Mouse (Mus musculus): ENCODE measurements around the gene Exoc4.

The Exoc4 gene

GRCm38 (mm10) chr6:33476134-33476533 is 227.2 kb downstream of the Exoc4 start:
- DNase-seq (ENCODE audit: low spot score), result no peak

- no peak for DNase-seq (ENCODE audit: low spot score)
Observed at GRCm38 (mm10) chr6:33484568-33484967, 235.7 kb downstream of the Exoc4 start.

- DNase-seq (ENCODE audit: low spot score), result no peak
Observed at GRCm38 (mm10) chr6:33489788-33490187, 240.9 kb downstream of the Exoc4 start.

GRCm38 (mm10) chr6:33496141-33496855 is 247.4 kb downstream of the Exoc4 start:
- DNase-seq (ENCODE audit: low spot score), result no peak

GRCm38 (mm10) chr6:33497348-33497747 is 248.5 kb downstream of the Exoc4 start:
- no peak for DNase-seq (ENCODE audit: low spot score)

- DNase-seq (ENCODE audit: low spot score), result no peak
Observed at GRCm38 (mm10) chr6:33502388-33502787, 253.5 kb downstream of the Exoc4 start.

- DNase-seq (ENCODE audit: low spot score), result no peak
Observed at GRCm38 (mm10) chr6:33503381-33503780, 254.5 kb downstream of the Exoc4 start.

GRCm38 (mm10) chr6:33507134-33507533 is 258.2 kb downstream of the Exoc4 start:
- DNase-seq (ENCODE audit: low spot score), result no peak

GRCm38 (mm10) chr6:33515391-33515790 is 266.5 kb downstream of the Exoc4 start:
- no peak for DNase-seq (ENCODE audit: low spot score)

GRCm38 (mm10) chr6:33516798-33517197 is 267.9 kb downstream of the Exoc4 start:
- no peak for DNase-seq (ENCODE audit: low spot score)

GRCm38 (mm10) chr6:33517890-33518410 is 269.1 kb downstream of the Exoc4 start:
- DNase-seq (ENCODE audit: low spot score), result no peak

- DNase-seq (ENCODE audit: low spot score), result no peak
Observed at GRCm38 (mm10) chr6:33525695-33526366, 276.9 kb downstream of the Exoc4 start.

GRCm38 (mm10) chr6:33540356-33540755 is 291.5 kb downstream of the Exoc4 start:
- no peak for DNase-seq (ENCODE audit: low spot score)

- DNase-seq (ENCODE audit: low spot score), result no peak
Observed at GRCm38 (mm10) chr6:33542712-33543111, 293.8 kb downstream of the Exoc4 start.

GRCm38 (mm10) chr6:33551934-33552333 is 303.0 kb downstream of the Exoc4 start:
- no peak for DNase-seq (ENCODE audit: low spot score)

- no peak for DNase-seq (ENCODE audit: low spot score)
Observed at GRCm38 (mm10) chr6:33560925-33561324, 312.0 kb downstream of the Exoc4 start.

GRCm38 (mm10) chr6:33561911-33562310 is 313.0 kb downstream of the Exoc4 start:
- no peak for DNase-seq (ENCODE audit: low spot score)

GRCm38 (mm10) chr6:33575947-33576346 is 327.1 kb downstream of the Exoc4 start:
- no peak for DNase-seq (ENCODE audit: low spot score)

- no peak for DNase-seq (ENCODE audit: low spot score)
Observed at GRCm38 (mm10) chr6:33608469-33608868, 359.6 kb downstream of the Exoc4 start.

GRCm38 (mm10) chr6:33613978-33614377 is 365.1 kb downstream of the Exoc4 start:
- DNase-seq (ENCODE audit: low spot score), result no peak

- no peak for DNase-seq (ENCODE audit: low spot score)
Observed at GRCm38 (mm10) chr6:33618590-33618989, 369.7 kb downstream of the Exoc4 start.

GRCm38 (mm10) chr6:33620701-33621100 is 371.8 kb downstream of the Exoc4 start:
- DNase-seq (ENCODE audit: low spot score), result no peak

- no peak for DNase-seq (ENCODE audit: low spot score)
Observed at GRCm38 (mm10) chr6:33625931-33626330, 377.0 kb downstream of the Exoc4 start.

All from ovary, postnatal 10 days (tissue).